Mouse (Mus musculus) megakaryocyte-erythroid progenitor cell, adult 5 weeks (primary cell): ENCODE results near the gene Olfr669. TPM values are rescaled to one million over a fixed set of nuclear protein-coding genes. Genes with fewer than 3 reads are reported as not detected.

ENCODE experiments used
- polyA plus RNA-seq: library from polyadenylated mRNA; stranded (reverse); fragments of >175 nt; gene quantifications from 2 replicates; pipeline ENCODE4 v1.2.3, GENCODE M21; 2012

Gene Olfr669
- not detected in 2 replicates for polyA plus RNA-seq

GRCm38 (mm10) chr7:104933940-104934339 lies at the start of gene Olfr669:
Gene Olfr669 (plus strand): TSS chr7:104934240.

DNA sequence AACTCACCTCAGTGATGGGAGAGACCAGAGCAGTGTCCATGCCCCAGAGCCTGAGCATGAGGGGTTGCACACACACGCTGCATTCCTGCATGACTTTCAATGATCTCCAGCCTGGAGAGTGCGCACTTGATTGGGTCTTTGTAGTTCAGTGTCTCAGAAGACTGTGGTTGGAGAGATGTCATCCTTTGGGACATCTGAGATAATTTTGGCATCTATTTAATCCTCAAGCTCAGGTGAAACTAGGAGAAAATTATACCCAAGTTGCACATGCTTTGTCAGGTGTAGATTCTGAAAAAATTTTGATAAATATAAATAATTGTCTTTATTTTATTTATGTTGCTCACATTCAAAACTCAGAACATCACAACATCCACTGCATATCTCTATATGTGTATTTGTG lies 38.2 kb upstream of the Olfr669 start, which contains the start of gene Olfr666:
Olfr666 (minus strand) TSS at position 101 of the 400 bp plus-strand sequence.

GRCm38 (mm10) chr7:104921382-104921781 lies 12.7 kb upstream of the Olfr669 start, which contains the start of gene Olfr667:
Gene Olfr667 (minus strand): TSS chr7:104921482.

GRCm38 (mm10) chr7:104927957-104928356 lies 6.1 kb upstream of the Olfr669 start, which contains the start of gene Olfr668:
Gene Olfr668 (minus strand): TSS chr7:104928057.

GRCm38 (mm10) chr7:104962520-104962919 lies 28.5 kb downstream of the Olfr669 start, which contains the start of gene Olfr670:
Gene Olfr670 (minus strand): TSS chr7:104962620.

DNA sequence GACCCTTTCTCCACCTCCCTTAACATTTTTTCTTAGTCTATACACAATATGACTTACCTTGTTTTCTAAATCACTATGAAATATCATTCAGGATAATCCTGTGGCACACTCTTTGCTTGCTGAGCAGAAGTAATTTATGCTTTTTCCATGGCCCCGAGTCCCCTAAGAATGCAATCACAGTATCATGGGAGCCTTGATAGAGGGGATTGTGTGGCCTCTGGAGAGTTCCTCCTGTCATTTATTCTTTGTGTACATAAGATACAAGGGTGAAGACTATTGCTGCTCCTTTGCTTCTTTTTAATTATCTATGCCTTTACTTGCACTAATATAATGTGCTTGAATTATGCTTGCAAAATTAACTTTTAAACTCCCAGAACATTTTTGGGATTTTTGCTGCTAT lies 45.0 kb downstream of the Olfr669 start, which contains the start of gene Olfr671:
Olfr671 (minus strand) TSS at position 101 of the 400 bp plus-strand sequence.

Other genes with a start within 250 kb of the Olfr669 start
- gene Olfr661, start 247.7 kb upstream of the Olfr669 start, polyA plus RNA-seq = not detected in 2 replicates
- not detected in 2 replicates for gene Usp17le, start 156.8 kb upstream of the Olfr669 start, polyA plus RNA-seq
- gene Usp17lb, start 91.6 kb upstream of the Olfr669 start, polyA plus RNA-seq = not detected in 2 replicates
- 0.03 and 0.09 TPM in 2 replicates for gene Usp17la, start 77.2 kb upstream of the Olfr669 start, polyA plus RNA-seq
- not detected in 2 replicates for gene Olfr665, start 56.2 kb upstream of the Olfr669 start, polyA plus RNA-seq
- gene Olfr666, start 38.3 kb upstream of the Olfr669 start, polyA plus RNA-seq = not detected in 2 replicates
- not detected in 2 replicates for gene Olfr667, start 12.8 kb upstream of the Olfr669 start, polyA plus RNA-seq
- gene Olfr668, start 6.2 kb upstream of the Olfr669 start, polyA plus RNA-seq = not detected in 2 replicates
- gene Olfr670, start 28.4 kb downstream of the Olfr669 start, polyA plus RNA-seq = not detected in 2 replicates
- 0.02 TPM in 1 of 2 replicates, not detected in the other for gene Olfr671, start 44.9 kb downstream of the Olfr669 start, polyA plus RNA-seq
- gene Olfr672, start 67.8 kb downstream of the Olfr669 start, polyA plus RNA-seq = not detected in 2 replicates
- not detected in 2 replicates for gene Olfr675, start 94.2 kb downstream of the Olfr669 start, polyA plus RNA-seq
- gene Olfr676, start 98.5 kb downstream of the Olfr669 start, polyA plus RNA-seq = not detected in 2 replicates
- gene Olfr677, start 117.1 kb downstream of the Olfr669 start, polyA plus RNA-seq = not detected in 2 replicates
- gene Olfr678, start 130.2 kb downstream of the Olfr669 start, polyA plus RNA-seq = not detected in 2 replicates
- gene Olfr679, start 147.0 kb downstream of the Olfr669 start, polyA plus RNA-seq = not detected in 2 replicates
- gene Olfr680-ps1, start 158.6 kb downstream of the Olfr669 start, polyA plus RNA-seq = not detected in 2 replicates
- not detected in 2 replicates for gene Olfr681, start 182.6 kb downstream of the Olfr669 start, polyA plus RNA-seq
- not detected in 2 replicates for gene Olfr683, start 212.8 kb downstream of the Olfr669 start, polyA plus RNA-seq
- 0.08 TPM in 1 of 2 replicates, not detected in the other for gene Olfr684, start 229.4 kb downstream of the Olfr669 start, polyA plus RNA-seq